Mouse (Mus musculus): ENCODE measurements around the gene Rnase13.

- TF ChIP-seq CTCF (IDR thresholded peaks at IDR 0.05; ENCODE audit: borderline replicate concordance, control insufficient read depth, extremely low read depth, insufficient read depth, low read length, poor library complexity) (peak; percentile 53; the same call in 1 of the 2 replicates), POLR2A (IDR thresholded peaks at IDR 0.05; ENCODE audit: control insufficient read depth, extremely low read depth, insufficient read depth, low read length, poor library complexity) (peak; percentile 55; the same call in 1 of the 2 replicates)
Measured at GRCm38 (mm10) chr14:51884598-51885331, 37.8 kb downstream of the Rnase13 start, which contains the start of gene Mettl17.
